11 mouse cellular contexts compared by ENCODE assay signal in genomic region chr7:5019576-5019975, GRCm38 (mm10). TPM values are rescaled to one million over a fixed set of nuclear protein-coding genes. Genes with fewer than 3 reads are reported as not detected.
DNase-seq lines count a peak whose midpoint lies in the region; ATAC-seq and TF ChIP-seq lines count a peak whose summit lies in the region.
"Not testable (repeated sequence)": the region's sequence is repeated elsewhere in the genome, so short reads cannot be mapped to it uniquely, and the experiment has no call there.
"Had no signal": no experiment of that assay in that cellular context is flagged by ENCODE, and none has a peak within 500 bp of the region (broad histone marks: within the 10 kb centered on the region; RNA-seq: fewer than 3 reads in every experiment).

No protein-coding gene starts in this region.

- H3K27ac ChIP-seq in embryonic fibroblast, embryonic 13.5 days (ENCODE audit: insufficient read depth, low read length) = peak overlapping the region; percentile 97
- peak overlapping the region; percentile 96 for H3K27ac ChIP-seq in heart, embryonic 11.5 days (ENCODE audit: low read depth, low read length)
- peak overlapping the region; percentile 93; the same call in 1 of the 2 replicates for H3K27ac ChIP-seq in hindbrain, postnatal 0 days
- H3K27ac ChIP-seq in limb, embryonic 10.5 days = peak overlapping the region; percentile 97
- peak overlapping the region; percentile 96 for H3K27ac ChIP-seq in lung, embryonic 14.5 days (ENCODE audit: low read depth)
- H3K27ac ChIP-seq in thymus, adult 2 months (ENCODE audit: control insufficient read depth, insufficient read depth, low read length) = peak overlapping the region; percentile 49; the same call in 1 of the 2 replicates

- peak overlapping the region; percentile 38 for H3K4me3 ChIP-seq in embryonic fibroblast, embryonic 13.5 days (ENCODE audit: insufficient read depth, low read length)
- H3K4me3 ChIP-seq in heart, embryonic 11.5 days (ENCODE audit: low read depth, low read length) = peak overlapping the region; percentile 90
- H3K4me3 ChIP-seq in hindbrain, postnatal 0 days (ENCODE audit: low read length) = peak overlapping the region; percentile 60
- peak overlapping the region; percentile 84 for H3K4me3 ChIP-seq in limb, embryonic 10.5 days
- H3K4me3 ChIP-seq in lung, embryonic 14.5 days (ENCODE audit: low read depth, low read length) = peak overlapping the region; percentile 73
- peak overlapping the region; percentile 69 for H3K4me3 ChIP-seq in myocyte
- not testable (repeated sequence) for H3K4me3 ChIP-seq in thymus, adult 2 months (ENCODE audit: control insufficient read depth, insufficient read depth, low read length)

- H3K27me3 ChIP-seq in heart, embryonic 11.5 days (ENCODE audit: control insufficient read depth, insufficient read depth, low read length); hindbrain, postnatal 0 days (ENCODE audit: insufficient read depth, low read length); limb, embryonic 10.5 days (ENCODE audit: low read depth, poor library complexity, severe bottlenecking); lung, embryonic 14.5 days (ENCODE audit: insufficient read depth, low read length); myocyte (ENCODE audit: control insufficient read depth, insufficient read depth, insufficient read length); thymus, adult 2 months (ENCODE audit: control insufficient read depth, insufficient read depth, low read length): not testable (repeated sequence)

- peak; percentile 50 for DNase-seq in ZHBTc4 (ENCODE audit: low read depth, low spot score)
- not testable (repeated sequence) for DNase-seq in hindbrain, postnatal 0 days (ENCODE audit: low spot score); limb, embryonic 10.5 days (ENCODE audit: low spot score); thymus, adult 2 months
- DNase-seq in lung, embryonic 14.5 days = peak; percentile 18

- TF ChIP-seq POLR2A in embryonic fibroblast, embryonic 13.5 days (IDR thresholded peaks at IDR 0.05; ENCODE audit: low read depth, low read length); myocyte (IDR thresholded peaks at IDR 0.05; ENCODE audit: insufficient read length, low read depth); thymus, adult 2 months (IDR thresholded peaks at IDR 0.05; ENCODE audit: control insufficient read depth, extremely low read depth, insufficient read depth, low read length, poor library complexity): not testable (repeated sequence)

- not testable (repeated sequence) for H3ac ChIP-seq in myocyte (ENCODE audit: control insufficient read depth, insufficient read length)

- WGBS in heart, embryonic 11.5 days (ENCODE audit: insufficient replicate concordance) = 28% methylated on average over 8 of the region's 8 CpGs
- WGBS in hindbrain, postnatal 0 days = 36% methylated on average over 8 of the region's 8 CpGs
- WGBS in limb, embryonic 10.5 days = 26% methylated on average over 8 of the region's 8 CpGs
- 28% methylated on average over 8 of the region's 8 CpGs for WGBS in lung, embryonic 14.5 days
- 27% methylated on average over 8 of the region's 8 CpGs for WGBS in thymus, adult 2 months

- H3K9me3 ChIP-seq in heart, embryonic 11.5 days (replicated peaks; ENCODE audit: control insufficient read depth, low read length); hindbrain, postnatal 0 days (ENCODE audit: low read length); limb, embryonic 10.5 days (replicated peaks); lung, embryonic 14.5 days (ENCODE audit: low read depth, low read length): not testable (repeated sequence)

- ATAC-seq in heart, embryonic 11.5 days (replicated peaks; ENCODE audit: insufficient number of reproducible peaks, low FRiP score, low TSS enrichment); hindbrain, postnatal 0 days; lung, embryonic 14.5 days (ENCODE audit: insufficient read depth): not testable (repeated sequence)

- H3K4me1 ChIP-seq in embryonic fibroblast, embryonic 13.5 days (ENCODE audit: control insufficient read depth, insufficient read depth, low read length); hindbrain, postnatal 0 days (ENCODE audit: insufficient read depth, low read length); lung, embryonic 14.5 days (ENCODE audit: insufficient read depth): not testable (repeated sequence)
- H3K4me1 ChIP-seq in heart, embryonic 11.5 days (ENCODE audit: control insufficient read depth, insufficient read depth, low read length) = peaks cover 11% of the 10 kb centered on the region; the same call in 1 of the 2 replicates
- H3K4me1 ChIP-seq in limb, embryonic 10.5 days = peaks cover 24% of the 10 kb centered on the region
- peaks cover 12% of the 10 kb centered on the region for H3K4me1 ChIP-seq in thymus, adult 2 months (replicated peaks; ENCODE audit: control insufficient read depth, insufficient read depth, low read length)

- peak overlapping the region; percentile 83 for H3K4me2 ChIP-seq in heart, embryonic 11.5 days
- peak overlapping the region; percentile 86 for H3K4me2 ChIP-seq in hindbrain, postnatal 0 days (ENCODE audit: low read depth, low read length)
- peak overlapping the region; percentile 70 for H3K4me2 ChIP-seq in lung, embryonic 14.5 days
- H3K4me2 ChIP-seq in myocyte (ENCODE audit: low read depth) = peak overlapping the region; percentile 70

- peaks cover 52% of the 10 kb centered on the region for H3K79me2 ChIP-seq in myocyte (ENCODE audit: control insufficient read depth, insufficient read depth)

- peaks cover 10% of the 10 kb centered on the region for H3K36me3 ChIP-seq in heart, embryonic 11.5 days (ENCODE audit: control insufficient read depth, insufficient read depth, low read length)
- peaks cover 11% of the 10 kb centered on the region; the same call in 1 of the 2 replicates for H3K36me3 ChIP-seq in hindbrain, postnatal 0 days (ENCODE audit: insufficient read depth, low read length)
- H3K36me3 ChIP-seq in limb, embryonic 10.5 days = peaks cover 49% of the 10 kb centered on the region
- H3K36me3 ChIP-seq in lung, embryonic 14.5 days (ENCODE audit: insufficient read depth) = peaks cover 32% of the 10 kb centered on the region
- H3K36me3 ChIP-seq in myocyte (ENCODE audit: control insufficient read depth, insufficient read depth); thymus, adult 2 months (ENCODE audit: control insufficient read depth, insufficient read depth, low read length): not testable (repeated sequence)

- peak overlapping the region; percentile 98 for H3K9ac ChIP-seq in heart, embryonic 11.5 days (ENCODE audit: low read depth, low read length)
- not testable (repeated sequence) for H3K9ac ChIP-seq in hindbrain, postnatal 0 days (replicated peaks; ENCODE audit: low read length)
- peak overlapping the region; percentile 92 for H3K9ac ChIP-seq in lung, embryonic 14.5 days

- not testable (repeated sequence) for TF ChIP-seq CTCF in embryonic fibroblast, embryonic 13.5 days (IDR thresholded peaks at IDR 0.05; ENCODE audit: borderline replicate concordance, insufficient read depth, low read length); hindbrain, postnatal 0 days (IDR thresholded peaks at IDR 0.05; ENCODE audit: low read depth); lung, embryonic 14.5 days (IDR thresholded peaks at IDR 0.05; ENCODE audit: low read depth); thymus, adult 2 months (IDR thresholded peaks at IDR 0.05; ENCODE audit: borderline replicate concordance, control insufficient read depth, extremely low read depth, insufficient read depth, low read length, poor library complexity)

RNA-seq across cellular contexts. Expression of gene Zfp865, which starts 0.6 kb away (rescaled TPM):
- 23.4 and 29.4 TPM in 2 replicates for polyA plus RNA-seq in embryonic fibroblast, embryonic 13.5 days (2011; ENCODE audit: insufficient read length, low read depth, missing spikeins)
- 3.4 and 5.5 TPM in 2 replicates for polyA plus RNA-seq in heart, embryonic 11.5 days (2014; fragmentation: Nextera tagmentation; extraction: Ambion mirVana)
- 41.5 and 43.2 TPM in 2 replicates for total RNA-seq in hindbrain, postnatal 0 days (2014; rRNA removed)
- 5.4 TPM in 2 replicates for polyA plus RNA-seq in hindbrain, postnatal 0 days (2015; fragmentation: Nextera tagmentation; extraction: Ambion mirVana)
- polyA plus RNA-seq in limb, embryonic 10.5 days (2016; fragmentation: Nextera tagmentation; extraction: Ambion mirVana) = 7.5 and 7.7 TPM in 2 replicates
- 7.4 TPM in 2 replicates for polyA plus RNA-seq in lung, embryonic 14.5 days (2014; fragmentation: Nextera tagmentation; extraction: Ambion mirVana)
- polyA plus RNA-seq in myocyte (2012; fragmentation: generic; extraction: Trizol) = 18.1 TPM
- 105 and 120 TPM in 2 replicates for polyA plus RNA-seq in thymus, adult 2 months (2012; rRNA removed)

RNA-seq across cellular contexts. Expression of gene Ccdc106, which starts 0.8 kb away (rescaled TPM):
- polyA plus RNA-seq in embryonic fibroblast, embryonic 13.5 days (2011; ENCODE audit: insufficient read length, low read depth, missing spikeins) = 1.7 and 3.8 TPM in 2 replicates
- 1.5 and 2.9 TPM in 2 replicates for polyA plus RNA-seq in heart, embryonic 11.5 days (2014; fragmentation: Nextera tagmentation; extraction: Ambion mirVana)
- 39.6 and 76.5 TPM in 2 replicates for total RNA-seq in hindbrain, postnatal 0 days (2014; rRNA removed)
- 61.6 and 62.1 TPM in 2 replicates for polyA plus RNA-seq in hindbrain, postnatal 0 days (2015; fragmentation: Nextera tagmentation; extraction: Ambion mirVana)
- polyA plus RNA-seq in limb, embryonic 10.5 days (2016; fragmentation: Nextera tagmentation; extraction: Ambion mirVana) = 5.5 and 9.0 TPM in 2 replicates
- polyA plus RNA-seq in lung, embryonic 14.5 days (2014; fragmentation: Nextera tagmentation; extraction: Ambion mirVana) = 5.6 and 6.0 TPM in 2 replicates
- polyA plus RNA-seq in myocyte (2012; fragmentation: generic; extraction: Trizol) = 0.19 TPM
- 0.52 and 0.97 TPM in 2 replicates for polyA plus RNA-seq in thymus, adult 2 months (2012; rRNA removed)
- total RNA-seq: gastrocnemius, postnatal 25 days had no signal

RNA-seq across cellular contexts. Expression of gene Gm44973, which starts 4.3 kb away (rescaled TPM):
- polyA plus RNA-seq in embryonic fibroblast, embryonic 13.5 days (2011; ENCODE audit: insufficient read length, low read depth, missing spikeins) = not detected in 2 replicates
- 0.89 TPM in 1 of 2 replicates, not detected in the other for polyA plus RNA-seq in heart, embryonic 11.5 days (2014; fragmentation: Nextera tagmentation; extraction: Ambion mirVana)
- not detected in 2 replicates for total RNA-seq in hindbrain, postnatal 0 days (2014; rRNA removed)
- polyA plus RNA-seq in hindbrain, postnatal 0 days (2015; fragmentation: Nextera tagmentation; extraction: Ambion mirVana) = 2.3 and 3.0 TPM in 2 replicates
- polyA plus RNA-seq in limb, embryonic 10.5 days (2016; fragmentation: Nextera tagmentation; extraction: Ambion mirVana) = 2.0 TPM in 1 of 2 replicates, not detected in the other
- polyA plus RNA-seq in lung, embryonic 14.5 days (2014; fragmentation: Nextera tagmentation; extraction: Ambion mirVana) = 0.74 TPM in 1 of 2 replicates, not detected in the other
- not detected for polyA plus RNA-seq in myocyte (2012; fragmentation: generic; extraction: Trizol)
- polyA plus RNA-seq in thymus, adult 2 months (2012; rRNA removed) = not detected in 2 replicates
- total RNA-seq: adrenal gland, postnatal 4 days; gastrocnemius, postnatal 25 days; left cerebral cortex, postnatal 4 days had no signal

RNA-seq across cellular contexts. Expression of gene Fiz1, which starts 5.1 kb away (rescaled TPM):
- polyA plus RNA-seq in embryonic fibroblast, embryonic 13.5 days (2011; ENCODE audit: insufficient read length, low read depth, missing spikeins) = 23.6 and 27.5 TPM in 2 replicates
- 25.5 and 25.9 TPM in 2 replicates for polyA plus RNA-seq in heart, embryonic 11.5 days (2014; fragmentation: Nextera tagmentation; extraction: Ambion mirVana)
- 41.1 and 44.0 TPM in 2 replicates for total RNA-seq in hindbrain, postnatal 0 days (2014; rRNA removed)
- 27.6 and 29.1 TPM in 2 replicates for polyA plus RNA-seq in hindbrain, postnatal 0 days (2015; fragmentation: Nextera tagmentation; extraction: Ambion mirVana)
- polyA plus RNA-seq in limb, embryonic 10.5 days (2016; fragmentation: Nextera tagmentation; extraction: Ambion mirVana) = 64.8 and 68.3 TPM in 2 replicates
- polyA plus RNA-seq in lung, embryonic 14.5 days (2014; fragmentation: Nextera tagmentation; extraction: Ambion mirVana) = 41.9 and 46.4 TPM in 2 replicates
- polyA plus RNA-seq in myocyte (2012; fragmentation: generic; extraction: Trizol) = 22.8 TPM
- polyA plus RNA-seq in thymus, adult 2 months (2012; rRNA removed) = 79.3 and 85.2 TPM in 2 replicates

RNA-seq across cellular contexts. Expression of gene Zfp524, which starts 5.4 kb away (rescaled TPM):
- polyA plus RNA-seq in embryonic fibroblast, embryonic 13.5 days (2011; ENCODE audit: insufficient read length, low read depth, missing spikeins) = 8.7 and 10.5 TPM in 2 replicates
- 10.2 and 11.0 TPM in 2 replicates for polyA plus RNA-seq in heart, embryonic 11.5 days (2014; fragmentation: Nextera tagmentation; extraction: Ambion mirVana)
- 4.3 and 7.2 TPM in 2 replicates for total RNA-seq in hindbrain, postnatal 0 days (2014; rRNA removed)
- polyA plus RNA-seq in hindbrain, postnatal 0 days (2015; fragmentation: Nextera tagmentation; extraction: Ambion mirVana) = 4.2 and 5.1 TPM in 2 replicates
- 8.2 and 9.0 TPM in 2 replicates for polyA plus RNA-seq in limb, embryonic 10.5 days (2016; fragmentation: Nextera tagmentation; extraction: Ambion mirVana)
- polyA plus RNA-seq in lung, embryonic 14.5 days (2014; fragmentation: Nextera tagmentation; extraction: Ambion mirVana) = 13.6 and 13.8 TPM in 2 replicates
- polyA plus RNA-seq in myocyte (2012; fragmentation: generic; extraction: Trizol) = 15.7 TPM
- polyA plus RNA-seq in thymus, adult 2 months (2012; rRNA removed) = 52.2 and 54.6 TPM in 2 replicates
